Mouse (Mus musculus) yolk sac, embryonic 10.5 days (tissue): Measurements from ENCODE around the gene Cog5.
"Not testable (repeated sequence)": the region's sequence is repeated elsewhere in the genome, so short reads cannot be mapped to it uniquely, and the experiment has no call there.

Experiments
- DNase-seq: peaks from one replicate; pipeline ENCODE4 v3.0.0-alpha.2; 2017; ENCODE audit warnings: low spot score

The Cog5 gene

GRCm38 (mm10) chr12:31654197-31654964 is at the start of gene Cog5, which contains the start of gene Dus4l:
Gene Cog5, plus strand, starts transcription at chr12:31654869.
Gene Dus4l, minus strand, starts transcription at chr12:31654826.
- peak; percentile 97 for DNase-seq

- DNase-seq, result no peak
Observed at GRCm38 (mm10) chr12:31604894-31605293, 49.8 kb upstream of the Cog5 start.

GRCm38 (mm10) chr12:31608138-31608537 is 46.5 kb upstream of the Cog5 start:
- DNase-seq, result no peak

GRCm38 (mm10) chr12:31613353-31613752 is 41.3 kb upstream of the Cog5 start:
- DNase-seq, result no peak

- DNase-seq, result no peak
Observed at GRCm38 (mm10) chr12:31620106-31620505, 34.6 kb upstream of the Cog5 start.

GRCm38 (mm10) chr12:31625016-31625415 is 29.7 kb upstream of the Cog5 start:
- no peak for DNase-seq

- not testable (repeated sequence) for DNase-seq
Observed at GRCm38 (mm10) chr12:31628396-31628795, 26.3 kb upstream of the Cog5 start.

- no peak for DNase-seq
Observed at GRCm38 (mm10) chr12:31633970-31634342, 20.7 kb upstream of the Cog5 start.

- peak; percentile 57 for DNase-seq
Observed at GRCm38 (mm10) chr12:31634343-31635239, 20.1 kb upstream of the Cog5 start, which contains the start of gene Bcap29. Gene Bcap29, minus strand, starts transcription at chr12:31634658.

GRCm38 (mm10) chr12:31635240-31635607 is 19.4 kb upstream of the Cog5 start:
- DNase-seq, result no peak

- no peak for DNase-seq
Observed at GRCm38 (mm10) chr12:31653611-31654010, 1.1 kb upstream of the Cog5 start.

GRCm38 (mm10) chr12:31654965-31655477 is 352 bp downstream of the Cog5 start:
- no peak for DNase-seq

GRCm38 (mm10) chr12:31656841-31657240 is 2.2 kb downstream of the Cog5 start:
- no peak for DNase-seq

GRCm38 (mm10) chr12:31665999-31666398 is 11.3 kb downstream of the Cog5 start:
- DNase-seq, result no peak

GRCm38 (mm10) chr12:31667187-31667586 is 12.5 kb downstream of the Cog5 start:
- DNase-seq, result no peak

- no peak for DNase-seq
Observed at GRCm38 (mm10) chr12:31686679-31687078, 32.0 kb downstream of the Cog5 start.

GRCm38 (mm10) chr12:31693278-31693677 is 38.6 kb downstream of the Cog5 start:
- DNase-seq, result no peak

GRCm38 (mm10) chr12:31700623-31701347 is 46.1 kb downstream of the Cog5 start:
- no peak for DNase-seq

- DNase-seq, result no peak
Observed at GRCm38 (mm10) chr12:31701411-31701810, 46.7 kb downstream of the Cog5 start.

- no peak for DNase-seq
Observed at GRCm38 (mm10) chr12:31703904-31704303, 49.2 kb downstream of the Cog5 start.

- DNase-seq, result no peak
Observed at GRCm38 (mm10) chr12:31706168-31706567, 51.5 kb downstream of the Cog5 start.

GRCm38 (mm10) chr12:31707531-31707930 is 52.9 kb downstream of the Cog5 start:
- no peak for DNase-seq
